Mouse (Mus musculus) heart, postnatal 0 days (tissue): ENCODE results near the gene Plxnb1.

Experiments
- CTCF ChIP-seq: IDR thresholded peaks from 2 replicates; pipeline ENCODE4 v1.5.1; 2016; ENCODE audit warnings: antibody characterized with exemption, control low read depth, low read depth
- EP300 ChIP-seq: IDR thresholded peaks from 2 replicates; pipeline ENCODE4 v1.6.1; 2016; ENCODE audit warnings: antibody characterized with exemption, low read depth

GRCm38 (mm10) chr9:109090446-109090845 lies 4.7 kb upstream of the Plxnb1 start:
- no peak for TF ChIP-seq CTCF
- no peak for TF ChIP-seq EP300
